Mouse (Mus musculus): Measurements from ENCODE around the gene Hist1h2bg. TPM values are rescaled to one million over a fixed set of nuclear protein-coding genes. Genes with fewer than 3 reads are reported as not detected.

Hist1h2bg gene
- total and polyA plus RNA-seq, 3 experiments: 14.7 to 2,580 TPM; not detected in 1

GRCm38 (mm10) chr13:23620056-23620732 is 49.0 kb downstream of the Hist1h2bg start:
- TF ChIP-seq ZNF384 (IDR thresholded peaks at IDR 0.05; ENCODE audit: low read depth, low read length) (no peak), MEF2A (IDR thresholded peaks at IDR 0.05; ENCODE audit: extremely low read depth, insufficient replicate concordance, low read depth, low read length, poor library complexity, severe bottlenecking) (no peak), ZKSCAN1 (IDR thresholded peaks at IDR 0.05; ENCODE audit: low read depth, low read length) (no peak), ETS1 (IDR thresholded peaks at IDR 0.05; ENCODE audit: low read depth, low read length) (no peak), CHD1 (IDR thresholded peaks at IDR 0.05; ENCODE audit: low read depth, low read length) (peak; percentile 92), SIN3A (IDR thresholded peaks at IDR 0.05; ENCODE audit: low read length) (no peak), GATA1 (IDR thresholded peaks at IDR 0.05; ENCODE audit: low read depth, low read length) (peak; percentile 82), MAX (IDR thresholded peaks at IDR 0.05; ENCODE audit: low read length) (0 out of 2 replicates have a peak, but pooled peaks have one; percentile 48), EP300 (IDR thresholded peaks at IDR 0.05; ENCODE audit: low read depth in 1 of 2, low read length in 2 of 2) (0 out of 4 replicates have a peak, but pooled peaks of 1 of the 2 experiments have one; percentile 13), ZMIZ1 (IDR thresholded peaks at IDR 0.05; ENCODE audit: low read depth, low read length) (0 out of 2 replicates have a peak, but pooled peaks have one; percentile 57), JUND (IDR thresholded peaks at IDR 0.05; ENCODE audit: low read depth, low read length) (no peak), CTCF (IDR thresholded peaks at IDR 0.05 in 2 of 3, conservative IDR thresholded peaks at IDR 0.05 in 1 of 3; ENCODE audit: control insufficient read depth in 1 of 3, insufficient read depth in 1 of 3, low read depth in 2 of 3, low read length in 3 of 3, poor library complexity in 1 of 3, severe bottlenecking in 1 of 3) (no peak), USF1 (IDR thresholded peaks at IDR 0.05; ENCODE audit: low read depth, low read length) (no peak), MAZ (IDR thresholded peaks at IDR 0.05; ENCODE audit: low read depth, low read length) (no peak), HCFC1 (IDR thresholded peaks at IDR 0.05; ENCODE audit: low read depth, low read length) (no peak)
- Histone ChIP-seq H3K4me3 (ENCODE audit: control insufficient read depth in 1 of 2, insufficient read depth in 1 of 2, low read depth in 2 of 2, low read length in 2 of 2) (peak overlapping the region; percentile 38 to 43), H3K27ac (ENCODE audit: control insufficient read depth, low read depth, low read length) (peak overlapping the region; percentile 81), H3K79me2 (ENCODE audit: control insufficient read depth, insufficient read depth, low read length, poor library complexity) (peaks cover 2% of the 10 kb centered on the region; the same call in 1 of the 2 replicates), H3K9ac (ENCODE audit: control insufficient read depth, low read depth, low read length, poor library complexity, severe bottlenecking) (peak overlapping the region; percentile 49), H3K9me3 (replicated peaks; ENCODE audit: insufficient read depth, low read length) (no peaks in the 10 kb centered on the region), H3K36me3 (ENCODE audit: control insufficient read depth in 1 of 2, insufficient read depth in 2 of 2, low read length in 2 of 2) (peaks cover 0 to 9% of the 10 kb centered on the region in 2 experiments; a peak in 2 of 4 replicates), H3K27me3 (ENCODE audit: control insufficient read depth in 1 of 2, insufficient read depth in 2 of 2, low read length in 2 of 2) (peaks cover 0 to 2% of the 10 kb centered on the region in 2 experiments; a peak in 1 of 4 replicates), H3K4me1 (ENCODE audit: control insufficient read depth in 1 of 2, insufficient read depth in 2 of 2, low read length in 2 of 2) (peaks cover 0 to 10% of the 10 kb centered on the region in 2 experiments; a peak in 2 of 4 replicates)
- peak; percentile 76 for DNase-seq (ENCODE audit: low read depth, low spot score)

GRCm38 (mm10) chr13:23620733-23621531 is 49.7 kb downstream of the Hist1h2bg start, which contains the start of gene Hist1h2be:
Gene Hist1h2be, minus strand, starts transcription at chr13:23621124.
- peak within 1 kb of the TSS; percentile 88 for H3K9ac ChIP-seq (ENCODE audit: control insufficient read depth, low read depth, low read length, poor library complexity, severe bottlenecking)
- H3K36me3 ChIP-seq (ENCODE audit: control insufficient read depth in 1 of 2, insufficient read depth in 2 of 2, low read length in 2 of 2): peaks cover 0 to 9% of the 10 kb centered on the region in 2 experiments; a peak in 2 of 4 replicates
- peak within 1 kb of the TSS; percentile 95 for H3K27ac ChIP-seq (ENCODE audit: control insufficient read depth, low read depth, low read length)
- peaks cover 0 to 10% of the 10 kb centered on the region in 2 experiments; a peak in 2 of 4 replicates for H3K4me1 ChIP-seq (ENCODE audit: control insufficient read depth in 1 of 2, insufficient read depth in 2 of 2, low read length in 2 of 2)
- peaks cover 2% of the 10 kb centered on the region; the same call in 1 of the 2 replicates for H3K79me2 ChIP-seq (ENCODE audit: control insufficient read depth, insufficient read depth, low read length, poor library complexity)
- no peaks in the 10 kb centered on the region for H3K9me3 ChIP-seq (replicated peaks; ENCODE audit: insufficient read depth, low read length)
- H3K27me3 ChIP-seq (ENCODE audit: control insufficient read depth in 1 of 2, insufficient read depth in 2 of 2, low read length in 2 of 2): peaks cover 0 to 2% of the 10 kb centered on the region in 2 experiments; a peak in 1 of 4 replicates
- DNase-seq (ENCODE audit: low read depth, low spot score): peak; percentile 96
- H3K4me3 ChIP-seq (ENCODE audit: control insufficient read depth in 1 of 2, insufficient read depth in 1 of 2, low read depth in 2 of 2, low read length in 2 of 2): peak within 1 kb of the TSS; percentile 38 to 49
- TF ChIP-seq RCOR1 (IDR thresholded peaks at IDR 0.05; ENCODE audit: low read depth, low read length) (no peak), JUND (IDR thresholded peaks at IDR 0.05; ENCODE audit: low read depth, low read length) (peak; percentile 39; the same call in 1 of the 2 replicates), GATA1 (IDR thresholded peaks at IDR 0.05; ENCODE audit: low read depth, low read length) (peak; percentile 53), UBTF (IDR thresholded peaks at IDR 0.05; ENCODE audit: borderline replicate concordance, insufficient read depth, low read depth, low read length) (no peak), TAL1 (IDR thresholded peaks at IDR 0.05; ENCODE audit: low read length) (peak; percentile 21; the same call in 1 of the 2 replicates), NELFE (IDR thresholded peaks at IDR 0.05; ENCODE audit: low read depth, low read length) (peak; percentile 42; the same call in 1 of the 2 replicates), TBP (IDR thresholded peaks at IDR 0.05; ENCODE audit: low read depth, low read length) (peak; percentile 98), MXI1 (IDR thresholded peaks at IDR 0.05; ENCODE audit: low read depth, low read length) (peak; percentile 63), KAT2A (conservative IDR thresholded peaks at IDR 0.05; ENCODE audit: low read depth, low read length) (no peak), NRF1 (IDR thresholded peaks at IDR 0.05; ENCODE audit: insufficient read depth, low read depth, low read length, poor library complexity, severe bottlenecking) (no peak), MYC (IDR thresholded peaks at IDR 0.05; ENCODE audit: low read depth, low read length) (0 out of 2 replicates have a peak, but pooled peaks have one; percentile 14), ZMIZ1 (IDR thresholded peaks at IDR 0.05; ENCODE audit: low read depth, low read length) (no peak), EP300 (IDR thresholded peaks at IDR 0.05; ENCODE audit: low read depth in 1 of 2, low read length in 2 of 2) (0 out of 4 replicates have a peak, but pooled peaks have one; percentile 27 to 33), ELF1 (IDR thresholded peaks at IDR 0.05; ENCODE audit: low read depth, low read length) (no peak), USF1 (IDR thresholded peaks at IDR 0.05; ENCODE audit: low read depth, low read length) (no peak), CHD1 (IDR thresholded peaks at IDR 0.05; ENCODE audit: low read depth, low read length) (peak; percentile 81; the same call in 1 of the 2 replicates), ZC3H11A (IDR thresholded peaks at IDR 0.05; ENCODE audit: low read depth, low read length) (no peak)
